Mouse (Mus musculus) C2C12 (cell line): ENCODE results near the gene Slc26a8. TPM values are rescaled to one million over a fixed set of nuclear protein-coding genes. Genes with fewer than 3 reads are reported as not detected.

Source experiments
- H3K27me3 ChIP-seq: one replicate; pipeline ENCODE4 v1.6.1; 2011; ENCODE audit not compliant: control insufficient read depth, insufficient read depth, insufficient read length
- H3K36me3 ChIP-seq: one replicate; pipeline ENCODE4 v1.6.1; 2011; ENCODE audit not compliant: control insufficient read depth, insufficient read depth
- H3K4me3 ChIP-seq: one replicate; pipeline ENCODE4 v1.5.1; 2011; ENCODE audit warnings: mild to moderate bottlenecking, control low read depth; ENCODE audit not compliant: poor library complexity, insufficient read depth, severe bottlenecking
- H3K79me2 ChIP-seq: one replicate; pipeline ENCODE4 v1.6.1; 2011; ENCODE audit not compliant: control insufficient read depth, insufficient read depth
- H3K79me3 ChIP-seq: one replicate; pipeline ENCODE4 v1.6.1; 2011; ENCODE audit warnings: low read depth, control low read depth
- H3ac ChIP-seq: one replicate; pipeline ENCODE3; 2011; ENCODE audit warnings: low read depth; ENCODE audit not compliant: control insufficient read depth, insufficient read length
- CEBPB ChIP-seq: IDR thresholded peaks from one replicate; pipeline ENCODE4 v1.6.1; 2011; ENCODE audit warnings: low read depth, mild to moderate bottlenecking, control low read depth, moderate library complexity
- CTCF ChIP-seq: IDR thresholded peaks from one replicate; pipeline ENCODE4 v1.5.1; 2011; ENCODE audit not compliant: control insufficient read depth, insufficient read depth, insufficient read length
- FOSL1 ChIP-seq: IDR thresholded peaks from one replicate; pipeline ENCODE4 v1.8.0; 2011; ENCODE audit warnings: mild to moderate bottlenecking, low read length; ENCODE audit not compliant: poor library complexity, insufficient read depth, severe bottlenecking
- MAX ChIP-seq: IDR thresholded peaks from one replicate; pipeline ENCODE4 v1.6.1; 2011; ENCODE audit warnings: mild to moderate bottlenecking, control low read depth
- MYOD1 ChIP-seq: IDR thresholded peaks from one replicate; pipeline ENCODE4 v1.6.1; 2011; ENCODE audit warnings: low read depth; ENCODE audit not compliant: control insufficient read depth, insufficient read length
- MYOG ChIP-seq: IDR thresholded peaks from one replicate; pipeline ENCODE4 v1.6.1; 2011; ENCODE audit not compliant: control insufficient read depth, insufficient read length; ENCODE audit errors: extremely low read depth
- USF1 ChIP-seq: IDR thresholded peaks from one replicate; pipeline ENCODE4 v1.6.1; 2011; ENCODE audit warnings: low read depth, mild to moderate bottlenecking, control low read depth, moderate library complexity
- polyA plus RNA-seq: library from polyadenylated mRNA; unstranded; fragments of >200 nt; fragmentation: generic; extraction: Trizol; gene quantifications from one replicate; pipeline ENCODE4 v1.2.1, GENCODE M21; 2012; ENCODE audit warnings: missing spikeins

Slc26a8 gene
- polyA plus RNA-seq, 1 experiment, result not detected

DNA sequence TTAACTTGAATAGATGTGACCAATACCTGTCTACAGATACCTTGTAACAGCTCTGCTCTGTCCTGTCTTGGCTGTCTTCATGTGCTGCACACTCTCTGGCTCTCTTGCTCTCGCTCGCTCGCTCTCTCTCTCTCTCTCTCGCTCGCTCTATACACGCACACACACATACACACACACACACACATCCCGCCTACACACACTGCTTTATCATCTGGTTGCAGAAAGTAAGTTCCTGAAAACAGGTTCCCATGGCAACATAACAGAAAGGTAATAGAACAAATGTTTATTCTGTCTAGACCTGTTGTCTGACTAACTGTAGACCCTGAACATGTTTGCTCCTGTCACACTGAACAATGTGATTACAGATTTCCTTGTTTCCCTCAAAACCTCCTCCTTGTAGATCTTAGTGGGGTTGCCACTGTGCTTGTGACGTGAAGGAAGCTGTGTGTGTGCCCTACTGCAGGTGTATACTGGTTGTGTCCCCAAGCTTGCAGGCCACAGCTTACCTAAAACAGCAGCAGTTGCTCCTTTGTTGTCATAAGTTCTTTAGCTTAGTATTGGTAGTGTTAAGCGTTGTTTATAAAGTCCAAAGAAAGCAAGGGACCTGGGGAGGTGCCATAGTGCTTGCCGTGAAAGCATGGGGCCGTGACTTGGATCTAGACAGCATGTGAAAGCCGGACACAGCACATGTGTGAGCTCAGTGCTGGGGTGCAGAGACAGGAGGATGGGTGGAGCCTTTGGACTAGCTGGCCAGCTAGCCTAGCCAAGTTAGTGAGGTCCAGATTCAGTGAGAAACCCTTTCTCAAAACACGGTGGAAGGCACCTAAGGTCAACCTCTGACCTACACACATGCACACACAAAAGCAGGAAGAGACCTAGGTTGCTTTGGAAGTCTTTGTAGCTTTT, 7.5 kb upstream of the Slc26a8 start:
- no peak overlapping the region for H3K4me3 ChIP-seq
- peaks cover 100% of the 10 kb centered on the region for H3K79me2 ChIP-seq
- peaks cover 94% of the 10 kb centered on the region for H3K79me3 ChIP-seq
- TF ChIP-seq MAX, result no peak
- TF ChIP-seq FOSL1, result no peak
- TF ChIP-seq MYOG, result no peak
- no peak for TF ChIP-seq CTCF
- TF ChIP-seq MYOD1, result no peak
- TF ChIP-seq CEBPB, result no peak
- TF ChIP-seq USF1, result no peak
- H3K27me3 ChIP-seq, result no peaks in the 10 kb centered on the region
- H3K36me3 ChIP-seq, result peaks cover 30% of the 10 kb centered on the region
- no peak overlapping the region for H3ac ChIP-seq

GRCm38 (mm10) chr17:28696641-28697040, 6.6 kb upstream of the Slc26a8 start:
- no peak overlapping the region for H3K4me3 ChIP-seq
- TF ChIP-seq CTCF (no peak), FOSL1 (no peak), USF1 (no peak), MYOD1 (no peak), MYOG (no peak), MAX (no peak), CEBPB (no peak)
- H3ac ChIP-seq, result no peak overlapping the region
- peaks cover 100% of the 10 kb centered on the region for H3K79me2 ChIP-seq
- peaks cover 30% of the 10 kb centered on the region for H3K36me3 ChIP-seq
- H3K27me3 ChIP-seq, result no peaks in the 10 kb centered on the region
- peaks cover 91% of the 10 kb centered on the region for H3K79me3 ChIP-seq

DNA sequence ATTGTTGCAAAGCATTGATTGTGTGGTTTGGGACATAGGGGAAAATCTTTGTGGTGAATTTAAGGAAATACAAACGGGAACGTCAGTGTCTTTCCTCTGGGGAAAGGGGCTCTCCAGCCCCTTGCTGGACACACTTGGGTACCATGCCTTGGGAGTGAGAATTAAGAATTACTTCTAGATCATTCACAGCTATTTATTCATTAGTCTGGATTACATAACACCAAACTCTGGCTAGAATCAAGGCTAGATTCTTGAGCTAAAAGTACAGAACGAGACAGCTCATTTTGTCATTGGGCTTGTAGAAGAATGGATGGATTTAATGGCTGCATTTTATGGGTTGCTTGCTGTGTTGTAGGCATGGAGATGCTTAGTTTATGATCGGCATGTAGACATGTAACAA, 4.8 kb upstream of the Slc26a8 start:
- peaks cover 87% of the 10 kb centered on the region for H3K79me2 ChIP-seq
- H3K79me3 ChIP-seq, result peaks cover 76% of the 10 kb centered on the region
- peaks cover 30% of the 10 kb centered on the region for H3K36me3 ChIP-seq
- no peak overlapping the region for H3ac ChIP-seq
- TF ChIP-seq FOSL1 (no peak), MAX (no peak), MYOG (no peak), CTCF (no peak), CEBPB (no peak), USF1 (no peak), MYOD1 (no peak)
- H3K27me3 ChIP-seq, result no peaks in the 10 kb centered on the region
- H3K4me3 ChIP-seq, result no peak overlapping the region

DNA sequence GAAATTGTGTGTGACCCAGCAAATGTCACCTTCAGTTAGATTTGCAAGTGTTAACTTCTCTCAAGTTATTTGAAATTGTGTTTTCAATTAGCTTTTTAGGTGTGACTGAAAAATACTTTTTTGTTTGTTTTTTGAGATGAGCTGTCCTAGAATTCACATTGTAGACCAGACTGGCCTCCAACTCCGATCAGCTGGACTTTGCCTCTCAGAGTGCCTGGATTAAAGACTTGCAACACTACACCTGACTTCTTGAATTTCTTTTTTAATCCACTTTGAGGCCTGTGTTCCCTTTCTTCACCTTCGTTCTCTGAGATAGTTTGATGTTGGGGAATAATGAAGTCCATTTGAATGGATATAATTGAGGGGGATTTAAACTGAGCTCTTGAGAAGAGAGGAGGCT, 4.0 kb upstream of the Slc26a8 start:
- Histone ChIP-seq H3K36me3 (peaks cover 30% of the 10 kb centered on the region), H3K4me3 (no peak overlapping the region), H3K27me3 (no peaks in the 10 kb centered on the region), H3K79me2 (peaks cover 80% of the 10 kb centered on the region), H3K79me3 (peaks cover 69% of the 10 kb centered on the region), H3ac (no peak overlapping the region)
- TF ChIP-seq MAX (no peak), CEBPB (no peak), USF1 (no peak), CTCF (no peak), MYOG (no peak), FOSL1 (no peak), MYOD1 (no peak)

DNA sequence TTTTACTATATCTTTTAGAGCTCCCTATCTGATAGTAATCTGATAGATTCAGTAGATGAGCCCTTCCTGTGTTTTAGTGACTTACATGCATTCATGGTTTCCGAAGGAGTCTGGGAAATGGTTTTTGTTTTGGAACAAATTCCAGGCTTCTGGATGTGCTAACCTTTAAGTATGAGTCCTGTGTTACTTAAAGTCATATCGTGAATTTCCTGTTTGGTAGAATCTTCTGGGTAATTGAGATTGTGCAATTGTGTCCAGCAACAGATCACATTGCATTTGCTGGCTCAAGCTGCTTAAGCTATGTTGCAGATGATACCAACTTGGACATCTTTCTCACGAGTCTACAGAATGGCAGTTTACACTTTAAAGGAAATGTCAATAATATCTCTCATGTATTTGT, 3.1 kb upstream of the Slc26a8 start:
- H3K79me3 ChIP-seq, result peaks cover 59% of the 10 kb centered on the region
- peaks cover 30% of the 10 kb centered on the region for H3K36me3 ChIP-seq
- H3ac ChIP-seq, result no peak overlapping the region
- TF ChIP-seq CEBPB (peak; percentile 86), CTCF (no peak), MYOG (no peak), MAX (no peak)
- peak overlapping the region; percentile 86 for H3K4me3 ChIP-seq
- H3K27me3 ChIP-seq, result no peaks in the 10 kb centered on the region
- peaks cover 70% of the 10 kb centered on the region for H3K79me2 ChIP-seq

DNA sequence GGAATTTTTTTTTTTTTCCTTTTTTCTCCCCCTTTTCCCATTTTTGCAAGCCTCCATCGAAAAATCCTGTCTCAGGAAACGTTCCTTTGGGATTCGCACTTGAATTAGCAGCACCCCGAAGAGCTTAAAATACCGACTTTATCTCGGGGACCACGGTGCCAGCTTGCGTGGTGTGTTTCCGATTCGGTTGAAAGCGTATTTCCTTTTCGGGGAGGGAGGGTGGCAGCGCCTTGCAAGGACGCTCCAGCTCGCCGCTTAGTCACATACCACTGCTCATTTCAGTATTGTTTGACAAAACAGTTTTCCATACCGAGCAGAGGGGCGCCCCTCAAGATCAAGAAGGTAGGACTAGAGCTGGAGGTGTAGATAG, 2.3 kb upstream of the Slc26a8 start:
- Histone ChIP-seq H3K4me3 (peak overlapping the region; percentile 86), H3K27me3 (no peaks in the 10 kb centered on the region), H3K36me3 (peaks cover 28% of the 10 kb centered on the region), H3ac (peak overlapping the region; percentile 99), H3K79me3 (peaks cover 51% of the 10 kb centered on the region), H3K79me2 (peaks cover 62% of the 10 kb centered on the region)
- TF ChIP-seq FOSL1, result no peak
- no peak for TF ChIP-seq MAX
- TF ChIP-seq CTCF, result no peak
- TF ChIP-seq MYOG, result no peak
- no peak for TF ChIP-seq MYOD1
- TF ChIP-seq CEBPB, result no peak
- no peak for TF ChIP-seq USF1
